ENCODE assay signal across 8 mouse cellular contexts in genomic region chr8:122548891-122549439, GRCm38 (mm10). TPM values are rescaled to one million over a fixed set of nuclear protein-coding genes. Genes with fewer than 3 reads are reported as not detected.
DNase-seq lines count a peak whose midpoint lies in the region; ATAC-seq lines count a peak whose summit lies in the region.

No protein-coding gene starts in this region.

- H3K4me1 ChIP-seq in lung, embryonic 15.5 days: peaks cover 50% of the 10 kb centered on the region
- peaks cover 87% of the 10 kb centered on the region for H3K4me1 ChIP-seq in erythroblast, embryonic 14.5 days (ENCODE audit: control insufficient read depth)

- H3K4me2 ChIP-seq in lung, embryonic 15.5 days: peak overlapping the region; percentile 76

- peak overlapping the region; percentile 91; the same call in 1 of the 2 replicates for H3K9ac ChIP-seq in lung, embryonic 15.5 days

- no peak for DNase-seq in lung, postnatal 36 days
- DNase-seq in Muller cell, postnatal 12 days (ENCODE audit: inconsistent ontology term): peak; percentile 59
- DNase-seq in cerebellum, postnatal 10 days: no peak
- DNase-seq in testis, postnatal 14 days (ENCODE audit: low spot score): no peak
- DNase-seq in lung, postnatal 14 days: no peak

- peaks cover 66% of the 10 kb centered on the region for H3K79me2 ChIP-seq in macrophage (ENCODE audit: inconsistent target)

- 70% methylated on average over 3 of the region's 3 CpGs for WGBS in lung, embryonic 15.5 days
- 81% methylated on average over 3 of the region's 3 CpGs for WGBS in macrophage (ENCODE audit: missing documents)

- H3K9me3 ChIP-seq in lung, embryonic 15.5 days: no peaks in the 10 kb centered on the region
- H3K9me3 ChIP-seq in erythroblast, embryonic 14.5 days (ENCODE audit: control insufficient read depth, low read length): no peaks in the 10 kb centered on the region

- peak overlapping the region; percentile 89 for H3K4me3 ChIP-seq in lung, embryonic 15.5 days
- peak overlapping the region; percentile 92 for H3K4me3 ChIP-seq in erythroblast, embryonic 14.5 days (replicated peaks)
- H3K4me3 ChIP-seq in macrophage (ENCODE audit: inconsistent target): peak overlapping the region; percentile 61; the same call in 1 of the 2 replicates

- no peaks in the 10 kb centered on the region for H3K27me3 ChIP-seq in lung, embryonic 15.5 days
- no peaks in the 10 kb centered on the region for H3K27me3 ChIP-seq in erythroblast, embryonic 14.5 days (ENCODE audit: control insufficient read depth)

- no peaks in the 10 kb centered on the region for H3K36me3 ChIP-seq in lung, embryonic 15.5 days
- peaks cover 64% of the 10 kb centered on the region for H3K36me3 ChIP-seq in erythroblast, embryonic 14.5 days (ENCODE audit: control insufficient read depth)
- H3K36me3 ChIP-seq in macrophage (ENCODE audit: inconsistent target): no peaks in the 10 kb centered on the region

- ATAC-seq in lung, embryonic 15.5 days (ENCODE audit: borderline replicate concordance, extremely low read depth, low FRiP score, low TSS enrichment): no peak

- no peak overlapping the region; the same call in 1 of the 2 replicates for H3K27ac ChIP-seq in lung, embryonic 15.5 days
- H3K27ac ChIP-seq in macrophage: peak overlapping the region; percentile 69

RNA-seq across cellular contexts. Expression of gene Piezo1, which starts 2.2 kb away (rescaled TPM):
- 18.7 and 23.4 TPM in 2 replicates for polyA plus RNA-seq in lung, embryonic 15.5 days (2015; fragmentation: Nextera tagmentation; extraction: Ambion mirVana)
- 22.2 and 31.8 TPM in 2 replicates for polyA plus RNA-seq in erythroblast, embryonic 14.5 days (2012)
- total RNA-seq in macrophage (2018; cell fraction: chromatin; rRNA removed): 1,000 to 10,000 TPM in 3 of 26 experiments, 100 to 1,000 TPM in 22, 10 to 100 TPM in 1; 87.6 to 1,687 (median 236) TPM
- 100 to 1,000 TPM in 1 of 26 experiments, 10 to 100 TPM in 25; 40.5 to 139 (median 66.7) TPM for total RNA-seq in macrophage (2018; cell fraction: cytosol; rRNA removed)
- total RNA-seq in macrophage (2018; cell fraction: nucleus; rRNA removed): 100 to 1,000 TPM; 100 to 685 (median 171) TPM
- polyA plus RNA-seq in macrophage (2018): 43.2 to 134 TPM (median 57.2 TPM) in 3 replicates

RNA-seq across cellular contexts. Expression of gene Cdt1, which starts 18.9 kb away (rescaled TPM):
- 42.7 and 44.9 TPM in 2 replicates for polyA plus RNA-seq in lung, embryonic 15.5 days (2015; fragmentation: Nextera tagmentation; extraction: Ambion mirVana)
- 94.9 and 97.5 TPM in 2 replicates for polyA plus RNA-seq in erythroblast, embryonic 14.5 days (2012)
- 10 to 100 TPM in 24 of 26 experiments, 1 to 10 TPM in 2; 5.9 to 60.1 (median 21.2) TPM for total RNA-seq in macrophage (2018; cell fraction: chromatin; rRNA removed)
- total RNA-seq in macrophage (2018; cell fraction: cytosol; rRNA removed): 10 to 100 TPM; 14.4 to 42.5 (median 21.0) TPM
- 10 to 100 TPM; 11.5 to 96.2 (median 21.4) TPM for total RNA-seq in macrophage (2018; cell fraction: nucleus; rRNA removed)
- polyA plus RNA-seq in macrophage (2018): 11.1 to 84.7 TPM (median 15.5 TPM) in 3 replicates

RNA-seq across cellular contexts. Expression of gene Aprt, which starts 27.7 kb away (rescaled TPM):
- 314 and 327 TPM in 2 replicates for polyA plus RNA-seq in lung, embryonic 15.5 days (2015; fragmentation: Nextera tagmentation; extraction: Ambion mirVana)
- 4.8 and 8.0 TPM in 2 replicates for polyA plus RNA-seq in erythroblast, embryonic 14.5 days (2012)
- total RNA-seq in macrophage (2018; cell fraction: chromatin; rRNA removed): 10 to 100 TPM; 16.7 to 82.3 (median 52.8) TPM
- 100 to 1,000 TPM; 122 to 199 (median 155) TPM for total RNA-seq in macrophage (2018; cell fraction: cytosol; rRNA removed)
- 100 to 1,000 TPM in 4 of 26 experiments, 10 to 100 TPM in 22; 46.0 to 149 (median 72.7) TPM for total RNA-seq in macrophage (2018; cell fraction: nucleus; rRNA removed)
- polyA plus RNA-seq in macrophage (2018): 89.7 to 305 TPM (median 145 TPM) in 3 replicates

Comparison
In these comparisons a context has a peak if more than half of its experiments do, and no peak if none do; other contexts are left out.
1. RNA of gene Aprt, which starts 27.7 kb away (polyA plus RNA-seq): 314 to 327 TPM in lung, embryonic 15.5 days and 89.7 to 305 TPM in macrophage; 4.8 to 8.0 TPM in erythroblast, embryonic 14.5 days; every median in the first group is over 10 times any median in the second.
2. Peak in every context shown above with its lines, with median percentiles within 50 percentile points of each other: H3K4me3 ChIP-seq.